Mouse (Mus musculus) testis, postnatal 14 days (tissue): ENCODE results near the gene Tubg2.

Source experiments
- DNase-seq: peaks from one replicate; pipeline ENCODE4 v3.0.0; 2021; ENCODE audit warnings: low spot score

Gene Tubg2

GRCm38 (mm10) chr11:101194643-101195042, 38.9 kb downstream of the Tubg2 start:
- DNase-seq = no peak

- DNase-seq = no peak
Observed at GRCm38 (mm10) chr11:101195101-101195500, 39.4 kb downstream of the Tubg2 start.

- no peak for DNase-seq
Observed at GRCm38 (mm10) chr11:101195571-101195970, 39.9 kb downstream of the Tubg2 start.

- no peak for DNase-seq
Observed at GRCm38 (mm10) chr11:101196175-101196574, 40.5 kb downstream of the Tubg2 start.

GRCm38 (mm10) chr11:101199555-101199954, 43.8 kb downstream of the Tubg2 start:
- DNase-seq = no peak

- DNase-seq = no peak
Observed at GRCm38 (mm10) chr11:101200986-101201385, 45.3 kb downstream of the Tubg2 start.
